Mouse (Mus musculus) bone marrow macrophage, adult 2 months (primary cell): ENCODE measurements around the gene Atp13a3. TPM values are rescaled to one million over a fixed set of nuclear protein-coding genes. Genes with fewer than 3 reads are reported as not detected.

ENCODE experiments used
- H3K27ac ChIP-seq: 2 replicates; pipeline ENCODE4 v1.5.1; 2012; ENCODE audit warnings: low read depth, low read length; ENCODE audit not compliant: insufficient read depth
- H3K4me1 ChIP-seq: 2 replicates; pipeline ENCODE4 v1.6.1; 2012; ENCODE audit warnings: low read length; ENCODE audit not compliant: control insufficient read depth, insufficient read depth
- H3K4me3 ChIP-seq: 2 replicates; pipeline ENCODE4 v1.5.1; 2012; ENCODE audit warnings: mild to moderate bottlenecking, low read length, moderate library complexity; ENCODE audit not compliant: insufficient read depth
- CTCF ChIP-seq: IDR thresholded peaks from 2 replicates; pipeline ENCODE4 v1.5.1; 2012; ENCODE audit warnings: low read depth, mild to moderate bottlenecking, low read length, moderate library complexity
- POLR2A ChIP-seq: IDR thresholded peaks from 2 replicates; pipeline ENCODE4 v1.6.1; 2012; ENCODE audit warnings: mild to moderate bottlenecking, low read depth, low read length, borderline replicate concordance
- polyA plus RNA-seq: library from polyadenylated mRNA; stranded (reverse); fragments of >200 nt; gene quantifications from 2 replicates; pipeline ENCODE4 v1.2.4, GENCODE M21; 2012; ENCODE audit not compliant: missing spikeins, insufficient read depth, insufficient read length

The Atp13a3 gene
- polyA plus RNA-seq, 1 experiment: 46.6 TPM

GRCm38 (mm10) chr16:30266561-30266960 is 139.2 kb downstream of the Atp13a3 start:
- H3K4me1 ChIP-seq: peaks cover 2% of the 10 kb centered on the region
- H3K4me3 ChIP-seq: no peak overlapping the region
- TF ChIP-seq CTCF (no peak), POLR2A (no peak)
- H3K27ac ChIP-seq: no peak overlapping the region

- peaks cover 2% of the 10 kb centered on the region for H3K4me1 ChIP-seq
- no peak overlapping the region for H3K27ac ChIP-seq
- no peak for TF ChIP-seq CTCF
- TF ChIP-seq POLR2A: no peak
- no peak overlapping the region for H3K4me3 ChIP-seq
Measured at GRCm38 (mm10) chr16:30265611-30266010, 140.2 kb downstream of the Atp13a3 start.

- Histone ChIP-seq H3K27ac (no peak overlapping the region), H3K4me3 (no peak overlapping the region), H3K4me1 (peaks cover 5% of the 10 kb centered on the region)
- TF ChIP-seq CTCF (no peak), POLR2A (no peak)
Measured at GRCm38 (mm10) chr16:30263156-30263555, 142.6 kb downstream of the Atp13a3 start.

- H3K4me1 ChIP-seq: peaks cover 9% of the 10 kb centered on the region
- TF ChIP-seq CTCF (peak; percentile 90), POLR2A (no peak)
- H3K27ac ChIP-seq: no peak overlapping the region
- no peak overlapping the region for H3K4me3 ChIP-seq
Measured at GRCm38 (mm10) chr16:30262664-30263063, 143.1 kb downstream of the Atp13a3 start.

Other genes with a start within 250 kb of the Atp13a3 start
- gene Cpn2, start 138.5 kb downstream of the Atp13a3 start, polyA plus RNA-seq: not detected in 2 replicates
- gene Lrrc15, start 122.7 kb downstream of the Atp13a3 start, polyA plus RNA-seq: not detected in 2 replicates
- not detected in 2 replicates for gene Gp5, start 95.2 kb downstream of the Atp13a3 start, polyA plus RNA-seq
- not detected in 2 replicates for gene Tmem44, start 144.9 kb upstream of the Atp13a3 start, polyA plus RNA-seq
- 18.2 and 21.1 TPM in 2 replicates for gene Lsg1, start 181.6 kb upstream of the Atp13a3 start, polyA plus RNA-seq
- 22.4 and 23.3 TPM in 2 replicates for gene Fam43a, start 193.7 kb upstream of the Atp13a3 start, polyA plus RNA-seq